Comparison of ENCODE assay signal across 29 mouse cellular contexts in the genomic region with DNA sequence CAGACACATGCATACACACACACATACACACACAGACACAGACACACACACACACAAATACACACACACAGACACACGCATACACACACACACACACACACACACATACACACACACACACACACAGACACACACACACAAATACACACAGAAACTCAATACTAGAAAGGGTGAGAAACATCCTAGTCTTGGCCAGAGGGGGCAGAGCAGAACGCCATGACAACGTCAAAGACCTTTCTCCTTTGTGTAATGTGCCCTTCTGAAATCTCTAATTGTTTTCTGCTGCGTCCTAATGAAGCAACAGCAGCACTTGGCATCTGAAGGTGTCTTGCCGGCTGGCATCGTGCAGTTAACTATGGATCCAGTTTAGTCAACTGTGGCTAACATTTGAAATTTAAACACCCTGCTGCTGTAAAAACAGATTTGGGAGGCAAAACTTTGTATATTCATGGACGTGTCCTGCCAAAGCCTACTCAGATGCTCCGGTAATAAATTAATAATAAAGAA.
DNase-seq lines count a peak whose midpoint lies in the region; ATAC-seq and TF ChIP-seq lines count a peak whose summit lies in the region.
"Had no signal": no experiment of that assay in that cellular context is flagged by ENCODE, and none has a peak within 500 bp of the region (broad histone marks: within the 10 kb centered on the region; RNA-seq: fewer than 3 reads in every experiment).

No protein-coding gene starts in this region.

- WGBS in midbrain, embryonic 15.5 days, result 39% methylated on average over 8 of the region's 8 CpGs
- WGBS in midbrain, embryonic 10.5 days, result 81% methylated on average over 8 of the region's 8 CpGs
- WGBS in forebrain, embryonic 13.5 days, result 43% methylated on average over 8 of the region's 8 CpGs
- 24% methylated on average over 8 of the region's 8 CpGs for WGBS in forebrain, postnatal 0 days

- no peaks in the 10 kb centered on the region for H3K27me3 ChIP-seq in midbrain, embryonic 15.5 days (replicated peaks)
- no peaks in the 10 kb centered on the region for H3K27me3 ChIP-seq in midbrain, embryonic 10.5 days (ENCODE audit: low read depth, poor library complexity, severe bottlenecking)
- H3K27me3 ChIP-seq in forebrain, embryonic 13.5 days, result no peaks in the 10 kb centered on the region
- no peaks in the 10 kb centered on the region for H3K27me3 ChIP-seq in forebrain, postnatal 0 days (ENCODE audit: insufficient read depth, low read length)
- H3K27me3 ChIP-seq: hindbrain, embryonic 12.5 days; liver, embryonic 12.5 days; neural tube, embryonic 13.5 days had no signal

- H3K4me2 ChIP-seq in midbrain, embryonic 15.5 days, result no peak overlapping the region
- no peak overlapping the region for H3K4me2 ChIP-seq in forebrain, embryonic 13.5 days
- no peak overlapping the region for H3K4me2 ChIP-seq in forebrain, postnatal 0 days (ENCODE audit: low read depth)
- H3K4me2 ChIP-seq: heart, embryonic 11.5 days; hindbrain, embryonic 12.5 days; liver, embryonic 12.5 days; neural tube, embryonic 13.5 days had no signal

- peak; percentile 25; the same call in 1 of the 2 replicates for TF ChIP-seq CTCF in layer of hippocampus, adult 2 months (conservative IDR thresholded peaks at IDR 0.05)
- peak; percentile 48 for TF ChIP-seq CTCF in forebrain, postnatal 0 days (IDR thresholded peaks at IDR 0.05; ENCODE audit: low read depth)

- H3K9ac ChIP-seq in midbrain, embryonic 15.5 days, result no peak overlapping the region
- H3K9ac ChIP-seq in forebrain, embryonic 13.5 days, result no peak overlapping the region
- H3K9ac ChIP-seq in forebrain, postnatal 0 days, result no peak overlapping the region
- H3K9ac ChIP-seq: hindbrain, embryonic 12.5 days; liver, embryonic 12.5 days; liver, postnatal 0 days; neural tube, embryonic 13.5 days had no signal

- no peak for ATAC-seq in midbrain, embryonic 15.5 days (replicated peaks)
- ATAC-seq in forebrain, embryonic 13.5 days, result peak; percentile 48
- ATAC-seq in forebrain, postnatal 0 days, result peak; percentile 49
- ATAC-seq: CD4-positive, CD25-positive, alpha-beta regulatory T cell, adult 4 months; intestine, postnatal 0 days; liver, embryonic 12.5 days; liver, postnatal 0 days had no signal

- no peak overlapping the region for H3K27ac ChIP-seq in layer of hippocampus, adult 2 months
- 0 out of 2 replicates have a peak overlapping the region, but pooled peaks have one; percentile 48 for H3K27ac ChIP-seq in midbrain, embryonic 15.5 days
- H3K27ac ChIP-seq in midbrain, embryonic 10.5 days (replicated peaks), result no peak overlapping the region
- H3K27ac ChIP-seq in forebrain, embryonic 13.5 days, result peak overlapping the region; percentile 72
- no peak overlapping the region for H3K27ac ChIP-seq in forebrain, postnatal 0 days (ENCODE audit: low read depth, low read length)
- H3K27ac ChIP-seq: gastrocnemius, adult 2 months; hindbrain, embryonic 12.5 days; liver, embryonic 12.5 days; neural tube, embryonic 13.5 days had no signal

- no peak for DNase-seq in layer of hippocampus, adult 2 months (ENCODE audit: low spot score in 2 of 2)
- DNase-seq in layer of hippocampus, adult 9-11 months, result no peak
- DNase-seq in midbrain, embryonic 10.5 days (ENCODE audit: low spot score), result no peak
- DNase-seq in forebrain, postnatal 0 days, result peak; percentile 56
- no peak for DNase-seq in ovary, adult 18-20 months (ENCODE audit: low spot score)
- DNase-seq: adrenal gland, adult 2 months; adrenal gland, postnatal 36 days; cerebellum, adult 8-10 months; cerebellum, postnatal 25 days; gastrocnemius, adult 2 months; gastrocnemius, postnatal 36 days; heart, adult 18-20 months; heart, postnatal 36 days; kidney, postnatal 36 days; layer of hippocampus, postnatal 36 days; left cerebral cortex, postnatal 4 days; liver, postnatal 0 days; lung, postnatal 14 days; right cerebral cortex, postnatal 25 days; thymus, adult 18-20 months; thymus, postnatal 25 days had no signal

- no peaks in the 10 kb centered on the region for H3K36me3 ChIP-seq in midbrain, embryonic 15.5 days (replicated peaks)
- peaks cover 54% of the 10 kb centered on the region for H3K36me3 ChIP-seq in midbrain, embryonic 10.5 days
- H3K36me3 ChIP-seq in forebrain, embryonic 13.5 days (ENCODE audit: poor library complexity, severe bottlenecking), result no peaks in the 10 kb centered on the region; the same call in 1 of the 2 replicates
- no peaks in the 10 kb centered on the region for H3K36me3 ChIP-seq in forebrain, postnatal 0 days (ENCODE audit: insufficient read depth)
- H3K36me3 ChIP-seq: hindbrain, embryonic 12.5 days; neural tube, embryonic 13.5 days had no signal

- H3K4me1 ChIP-seq in midbrain, embryonic 15.5 days, result peaks cover 26% of the 10 kb centered on the region
- H3K4me1 ChIP-seq in midbrain, embryonic 10.5 days, result peaks cover 23% of the 10 kb centered on the region; the same call in 1 of the 2 replicates
- H3K4me1 ChIP-seq in forebrain, embryonic 13.5 days, result peaks cover 51% of the 10 kb centered on the region
- peaks cover 6% of the 10 kb centered on the region; the same call in 1 of the 2 replicates for H3K4me1 ChIP-seq in forebrain, postnatal 0 days (ENCODE audit: insufficient read depth)
- H3K4me1 ChIP-seq: liver, embryonic 12.5 days had no signal

- no peak overlapping the region for H3K4me3 ChIP-seq in layer of hippocampus, adult 2 months
- H3K4me3 ChIP-seq in midbrain, embryonic 15.5 days, result no peak overlapping the region
- no peak overlapping the region for H3K4me3 ChIP-seq in midbrain, embryonic 10.5 days
- no peak overlapping the region for H3K4me3 ChIP-seq in forebrain, embryonic 13.5 days
- H3K4me3 ChIP-seq in forebrain, postnatal 0 days (ENCODE audit: low read depth, low read length), result no peak overlapping the region
- H3K4me3 ChIP-seq: gastrocnemius, adult 2 months; hindbrain, embryonic 12.5 days; liver, embryonic 12.5 days; neural tube, embryonic 13.5 days had no signal

- no peaks in the 10 kb centered on the region for H3K9me3 ChIP-seq in midbrain, embryonic 15.5 days
- no peaks in the 10 kb centered on the region for H3K9me3 ChIP-seq in midbrain, embryonic 10.5 days (replicated peaks)
- no peaks in the 10 kb centered on the region for H3K9me3 ChIP-seq in forebrain, embryonic 13.5 days (replicated peaks)
- H3K9me3 ChIP-seq in forebrain, postnatal 0 days (ENCODE audit: low read length), result no peaks in the 10 kb centered on the region
- H3K9me3 ChIP-seq: liver, embryonic 12.5 days; neural tube, embryonic 13.5 days had no signal

Comparison
In these comparisons a context has a peak if more than half of its experiments do, and no peak if none do; other contexts are left out.
1. H3K27ac ChIP-seq: peak in midbrain, embryonic 15.5 days (single experiment) and forebrain, embryonic 13.5 days (single experiment); none in layer of hippocampus, adult 2 months (single experiment), midbrain, embryonic 10.5 days (single experiment) and forebrain, postnatal 0 days (single experiment).